Mouse (Mus musculus) embryonic fibroblast, embryonic 13.5 days (primary cell): Measurements from ENCODE around the gene Trpd52l3. TPM values are rescaled to one million over a fixed set of nuclear protein-coding genes. Genes with fewer than 3 reads are reported as not detected.

Experiments
- H3K27ac ChIP-seq: 2 replicates; pipeline ENCODE4 v1.5.1; 2012; ENCODE audit warnings: low read length, control low read depth, inconsistent platforms; ENCODE audit not compliant: insufficient read depth
- H3K4me1 ChIP-seq: 2 replicates; pipeline ENCODE4 v1.6.1; 2011; ENCODE audit warnings: low read length; ENCODE audit not compliant: control insufficient read depth, insufficient read depth
- H3K4me3 ChIP-seq: 2 replicates; pipeline ENCODE4 v1.5.1; 2011; ENCODE audit warnings: mild to moderate bottlenecking, control low read depth, low read length; ENCODE audit not compliant: insufficient read depth
- CTCF ChIP-seq: IDR thresholded peaks from 2 replicates; pipeline ENCODE4 v1.5.1; 2011; ENCODE audit warnings: mild to moderate bottlenecking, control low read depth, low read length, moderate library complexity, borderline replicate concordance; ENCODE audit not compliant: insufficient read depth
- POLR2A ChIP-seq: IDR thresholded peaks from 2 replicates; pipeline ENCODE4 v1.6.1; 2011; ENCODE audit warnings: low read depth, mild to moderate bottlenecking, control low read depth, low read length, moderate library complexity
- polyA plus RNA-seq: library from polyadenylated mRNA; stranded (reverse); fragments of >200 nt; gene quantifications from 2 replicates; pipeline ENCODE4 v1.2.4, GENCODE M21; 2011; ENCODE audit warnings: low read depth; ENCODE audit not compliant: missing spikeins, insufficient read length

Trpd52l3 gene
- not detected in 2 replicates for polyA plus RNA-seq

- no peak within 1 kb of the TSS for H3K4me3 ChIP-seq
- TF ChIP-seq POLR2A (no peak), CTCF (no peak)
- no peak within 1 kb of the TSS for H3K27ac ChIP-seq
- H3K4me1 ChIP-seq: no peaks in the 10 kb centered on the region
These were observed at the start of gene Trpd52l3 for GRCm38 (mm10) chr19:30003621-30004020. Trpd52l3 (plus strand) TSS chr19:30003790.

DNA sequence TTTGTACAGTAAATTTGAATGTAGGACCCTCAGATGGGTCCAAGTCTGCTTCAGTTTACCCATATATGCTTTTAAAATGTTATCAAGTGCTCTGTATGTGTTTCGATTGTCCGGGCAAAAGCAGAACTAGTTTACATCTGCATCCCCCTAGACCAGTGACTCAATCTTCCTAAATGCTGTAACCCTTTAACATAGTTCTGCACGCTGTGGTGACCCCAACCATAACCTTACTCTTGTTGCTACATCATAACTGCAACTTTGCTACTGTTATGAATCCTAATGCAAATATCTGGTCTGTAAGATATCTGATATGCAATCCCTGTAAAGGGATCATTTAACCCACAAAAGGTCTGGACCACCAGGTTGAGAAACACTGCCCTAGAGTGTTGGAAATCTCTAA lies 49.8 kb upstream of the Trpd52l3 start:
- TF ChIP-seq CTCF: no peak
- no peak for TF ChIP-seq POLR2A
- Histone ChIP-seq H3K4me3 (no peak overlapping the region), H3K27ac (no peak overlapping the region), H3K4me1 (no peaks in the 10 kb centered on the region)

- H3K4me3 ChIP-seq: no peak overlapping the region
- no peak overlapping the region for H3K27ac ChIP-seq
- no peaks in the 10 kb centered on the region for H3K4me1 ChIP-seq
- TF ChIP-seq CTCF (no peak), POLR2A (no peak)
These were observed 48.1 kb upstream of the Trpd52l3 start for GRCm38 (mm10) chr19:29955454-29955853.

DNA sequence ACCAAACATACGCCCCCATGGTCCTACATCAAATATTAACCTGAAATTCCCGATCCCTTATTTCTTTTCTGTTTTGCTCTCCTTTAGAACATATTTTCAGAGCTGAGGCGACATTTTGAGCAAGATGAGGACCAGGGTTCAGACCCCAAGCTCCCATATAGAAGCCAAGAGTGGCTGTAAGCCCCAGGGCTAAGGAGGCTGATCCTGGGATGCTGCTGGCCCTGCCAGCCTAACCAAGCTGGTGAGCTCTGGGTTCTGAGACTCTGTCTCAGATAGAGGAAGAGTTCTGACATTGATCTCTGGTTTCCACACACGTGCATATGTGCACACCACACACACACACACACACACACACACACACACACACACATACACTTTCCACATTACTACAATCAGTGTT lies 42.7 kb upstream of the Trpd52l3 start:
- TF ChIP-seq POLR2A: no peak
- Histone ChIP-seq H3K27ac (no peak overlapping the region), H3K4me1 (no peaks in the 10 kb centered on the region), H3K4me3 (no peak overlapping the region)

- no peak overlapping the region for H3K4me3 ChIP-seq
- no peak overlapping the region for H3K27ac ChIP-seq
- TF ChIP-seq POLR2A (no peak), CTCF (no peak)
- no peaks in the 10 kb centered on the region for H3K4me1 ChIP-seq
These were observed 41.7 kb upstream of the Trpd52l3 start for GRCm38 (mm10) chr19:29961842-29962241.

- Histone ChIP-seq H3K27ac (no peak overlapping the region), H3K4me3 (no peak overlapping the region), H3K4me1 (no peaks in the 10 kb centered on the region)
- TF ChIP-seq POLR2A (no peak), CTCF (no peak)
These were observed 39.9 kb upstream of the Trpd52l3 start for GRCm38 (mm10) chr19:29963598-29964092.

GRCm38 (mm10) chr19:29967960-29968359 lies 35.6 kb upstream of the Trpd52l3 start:
- Histone ChIP-seq H3K4me3 (no peak overlapping the region), H3K4me1 (no peaks in the 10 kb centered on the region), H3K27ac (no peak overlapping the region)
- no peak for TF ChIP-seq POLR2A
- TF ChIP-seq CTCF: no peak

DNA sequence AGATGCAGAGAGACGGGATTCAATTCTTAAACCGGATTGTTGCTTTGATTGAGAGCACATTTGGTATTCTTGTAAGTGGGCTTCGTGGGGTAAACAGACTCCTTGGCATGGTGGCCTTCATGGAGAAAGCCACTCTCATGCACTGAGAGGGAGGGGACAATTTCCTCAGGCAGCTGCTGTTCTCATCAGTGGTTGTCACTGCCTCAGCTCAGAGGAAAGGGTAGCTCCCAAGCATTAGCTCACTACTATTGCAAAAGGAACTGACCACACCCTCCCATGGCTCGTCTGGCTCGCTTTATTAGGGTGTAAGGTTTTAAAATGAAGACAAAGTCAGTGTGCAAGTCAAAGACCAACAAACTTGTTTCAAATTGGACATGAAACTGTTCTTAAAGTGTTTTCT lies 30.2 kb upstream of the Trpd52l3 start:
- H3K27ac ChIP-seq: no peak overlapping the region
- no peak for TF ChIP-seq POLR2A
- TF ChIP-seq CTCF: no peak
- H3K4me3 ChIP-seq: no peak overlapping the region
- no peaks in the 10 kb centered on the region for H3K4me1 ChIP-seq

- no peak overlapping the region for H3K4me3 ChIP-seq
- H3K27ac ChIP-seq: no peak overlapping the region
- H3K4me1 ChIP-seq: no peaks in the 10 kb centered on the region; the same call in 1 of the 2 replicates
- no peak for TF ChIP-seq CTCF
These were observed 24.7 kb upstream of the Trpd52l3 start for GRCm38 (mm10) chr19:29978847-29979246.

DNA sequence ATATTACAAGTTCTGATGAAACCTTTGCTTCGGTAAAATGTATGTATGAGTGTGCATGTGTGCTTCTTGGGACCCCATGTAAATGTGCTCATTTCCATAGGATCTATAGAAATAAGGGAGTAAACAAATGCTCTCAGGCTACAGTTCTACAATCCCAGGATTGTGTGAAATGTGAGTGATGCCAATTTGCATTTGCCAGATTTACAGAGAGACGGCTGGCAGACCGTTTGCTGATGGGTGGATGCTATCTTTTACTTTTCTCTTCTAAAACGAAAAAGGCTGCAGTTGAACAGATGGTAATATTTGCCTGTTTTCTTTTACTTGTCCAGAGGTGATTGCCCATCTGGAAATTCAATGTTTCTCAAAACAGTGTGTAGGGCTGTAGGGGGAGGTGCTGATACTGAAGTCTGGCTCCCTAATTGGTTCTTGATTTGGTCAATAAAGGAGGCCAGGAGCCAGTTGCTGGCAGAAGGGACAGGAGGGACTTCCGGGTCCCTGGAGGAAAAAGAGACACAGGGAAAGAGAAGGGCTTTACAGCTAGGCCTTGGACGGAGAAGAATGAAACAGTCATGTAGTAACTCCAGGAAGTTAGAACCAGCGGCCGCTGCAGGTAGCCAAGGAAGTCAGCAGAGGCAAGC lies 24.0 kb upstream of the Trpd52l3 start:
- Histone ChIP-seq H3K27ac (no peak overlapping the region), H3K4me1 (no peaks in the 10 kb centered on the region; the same call in 1 of the 2 replicates)
- TF ChIP-seq CTCF (no peak), POLR2A (no peak)

More for the DNA sequence above, 24.0 kb upstream of the Trpd52l3 start:
- no peak overlapping the region for H3K4me3 ChIP-seq
